Mouse (Mus musculus) layer of hippocampus, adult 6 months (tissue): ENCODE measurements around the gene Pla2g15. TPM values are rescaled to one million over a fixed set of nuclear protein-coding genes. Genes with fewer than 3 reads are reported as not detected.

ENCODE experiments used
- long read RNA-seq, 2 experiments: library from polyadenylated mRNA; unstranded; transcript quantifications; one replicate each; pipeline ENCODE4 v2.0.0; 2019 to 2020
- polyA plus RNA-seq: library from polyadenylated mRNA; unstranded; fragments of <200 nt; fragmentation: Nextera tagmentation; gene quantifications from 2 replicates; pipeline ENCODE4 v1.2.3, GENCODE M21; 2021

Pla2g15 gene
- polyA plus RNA-seq, result 7.8 and 8.0 TPM in 2 replicates
- long read RNA-seq, experiment 1, transcript Pla2g15-201 (6 exons, 2,706 nt), result major isoform, 10 of 13 reads
- long read RNA-seq, experiment 1, partial matches to known transcripts, result 1 of 13 reads
- long read RNA-seq, experiment 1, other reads (novel, unspliced or antisense), result 1 of 13 reads
- long read RNA-seq, experiment 2, transcript Pla2g15-204 (6 exons, 2,578 nt), result minor isoform, 9 of 113 reads
- long read RNA-seq, experiment 2, transcript Pla2g15-201 (6 exons, 2,706 nt), result major isoform, 99 of 113 reads
- long read RNA-seq, experiment 2, partial matches to known transcripts, result 3 of 113 reads
- long read RNA-seq, experiment 2, other reads (novel, unspliced or antisense), result 2 of 113 reads

DNA sequence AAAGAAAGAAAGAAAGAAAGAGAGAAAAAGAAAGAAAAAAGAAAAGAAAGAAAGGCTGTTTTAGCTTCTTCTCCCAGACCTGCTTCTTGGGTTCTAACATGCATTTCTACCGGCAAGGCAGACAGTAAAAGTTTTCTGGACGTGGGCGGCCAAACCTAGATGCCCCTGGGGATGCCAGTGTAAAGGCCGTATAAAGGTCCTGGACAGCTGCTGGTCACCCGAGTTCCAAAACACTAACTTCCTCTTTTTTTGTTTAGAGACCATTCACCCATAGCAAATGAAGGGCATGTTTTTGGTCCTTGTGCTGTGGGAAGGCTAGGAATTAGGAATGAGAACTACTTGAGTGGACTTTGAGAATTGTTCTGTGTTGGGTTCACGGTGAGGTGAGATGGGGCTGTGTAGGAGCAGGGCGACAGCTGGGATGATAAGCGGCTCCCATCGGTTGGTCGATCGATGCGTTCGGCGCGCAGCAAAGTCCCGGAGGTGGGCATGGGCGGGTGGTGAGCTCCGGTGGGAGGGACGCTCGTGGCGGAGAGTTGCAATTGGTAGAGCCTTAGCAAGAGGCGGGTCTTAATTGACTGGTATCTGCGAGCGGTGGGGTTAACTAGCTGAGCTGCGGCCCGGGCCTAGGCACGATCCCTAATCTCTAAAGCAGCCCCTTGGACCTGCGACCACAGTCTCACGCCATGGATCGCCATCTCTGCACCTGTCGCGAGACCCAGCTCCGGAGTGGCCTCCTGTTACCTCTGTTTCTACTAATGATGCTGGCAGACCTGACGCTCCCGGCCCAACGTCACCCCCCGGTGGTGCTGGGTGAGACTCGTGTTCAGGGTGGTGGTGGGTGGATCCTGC, at the start of gene Pla2g15:
Pla2g15 (plus strand) TSS at position 599 of the 852 bp plus-strand sequence.

DNA sequence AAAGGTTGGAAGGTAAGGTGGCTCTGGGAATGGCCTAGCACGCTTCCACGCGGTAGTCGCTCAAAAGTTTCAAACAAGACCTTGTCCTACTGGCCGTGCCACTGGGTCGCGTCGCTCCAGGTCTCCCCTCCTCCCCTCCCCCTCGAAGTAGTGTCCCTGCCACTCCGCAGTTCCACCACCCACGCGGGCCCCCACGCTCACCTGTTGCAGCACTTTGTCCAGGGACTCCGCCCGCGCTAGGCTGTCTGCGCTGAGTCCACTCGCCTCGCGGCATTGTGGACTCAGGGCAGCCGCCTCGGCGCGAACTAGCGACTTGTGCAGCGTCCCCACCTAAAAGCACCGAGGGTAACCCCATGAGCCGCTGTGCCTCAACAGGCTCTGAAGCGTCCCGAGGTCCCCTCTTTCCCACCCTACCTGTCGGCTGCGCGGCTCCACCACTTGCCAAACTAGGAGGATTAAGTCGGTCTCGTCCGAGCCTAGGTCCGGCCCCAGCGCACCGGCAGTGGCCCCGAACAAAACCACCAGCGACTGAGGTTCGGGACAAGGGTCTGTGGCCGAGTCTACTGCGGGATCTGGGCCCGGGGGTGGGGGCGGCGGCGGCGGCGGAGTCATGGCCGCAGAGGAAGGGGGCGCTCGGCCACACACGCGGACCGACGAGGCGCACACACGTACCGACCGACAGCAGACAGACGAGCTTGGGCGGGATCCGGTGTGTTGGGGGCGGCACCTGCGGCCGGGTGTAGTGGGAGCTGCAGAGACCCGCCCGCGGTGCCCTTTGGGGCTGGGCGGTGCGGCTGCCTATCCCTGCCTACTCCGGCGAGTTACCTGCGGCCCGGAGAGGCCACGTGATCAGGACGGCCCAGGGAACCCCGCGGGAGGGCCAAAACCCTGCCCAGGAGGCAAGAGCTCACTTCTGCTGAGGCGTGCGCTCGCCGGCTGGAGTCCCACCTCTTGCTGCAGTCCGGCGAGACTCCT, 13.8 kb upstream of the Pla2g15 start, which contains the start of gene Esrp2:
Esrp2 (minus strand) TSS at position 819 of the 975 bp plus-strand sequence.

DNA sequence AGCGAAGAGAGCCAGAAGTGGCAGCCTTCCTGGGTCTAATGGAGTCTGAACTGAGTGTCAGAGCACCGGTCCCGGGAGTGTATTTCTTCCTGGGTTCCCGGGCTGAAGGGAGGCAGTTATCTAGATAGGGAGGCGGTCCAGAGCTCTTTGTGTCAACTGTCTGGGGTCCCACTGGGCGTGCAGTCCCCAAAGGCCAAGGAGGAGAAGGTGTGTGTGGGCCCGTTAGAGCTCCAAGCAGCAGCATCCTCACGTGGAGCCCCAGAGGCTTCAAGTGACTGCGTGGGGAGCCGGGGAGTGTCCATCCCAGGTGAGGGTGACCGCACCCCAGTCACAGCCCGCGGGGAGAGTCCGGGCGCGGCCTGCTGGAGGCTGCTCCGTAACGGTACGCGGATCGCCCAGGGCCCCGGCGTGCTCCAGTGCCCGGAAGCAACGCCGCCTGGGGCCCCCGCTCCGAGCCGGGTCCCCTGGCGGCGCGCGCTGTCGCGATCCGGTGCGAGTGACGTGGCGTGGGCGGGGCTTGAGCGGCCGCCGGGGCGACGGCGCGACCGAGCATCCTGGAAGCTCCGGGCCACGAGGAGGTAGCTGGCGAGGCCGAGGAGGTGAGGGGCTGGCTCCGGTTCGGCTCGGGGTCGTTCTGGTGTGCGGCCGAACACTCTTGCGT, 18.3 kb downstream of the Pla2g15 start, which contains the start of gene Slc7a6:
Slc7a6 (plus strand) TSS at position 502 of the 661 bp plus-strand sequence.

DNA sequence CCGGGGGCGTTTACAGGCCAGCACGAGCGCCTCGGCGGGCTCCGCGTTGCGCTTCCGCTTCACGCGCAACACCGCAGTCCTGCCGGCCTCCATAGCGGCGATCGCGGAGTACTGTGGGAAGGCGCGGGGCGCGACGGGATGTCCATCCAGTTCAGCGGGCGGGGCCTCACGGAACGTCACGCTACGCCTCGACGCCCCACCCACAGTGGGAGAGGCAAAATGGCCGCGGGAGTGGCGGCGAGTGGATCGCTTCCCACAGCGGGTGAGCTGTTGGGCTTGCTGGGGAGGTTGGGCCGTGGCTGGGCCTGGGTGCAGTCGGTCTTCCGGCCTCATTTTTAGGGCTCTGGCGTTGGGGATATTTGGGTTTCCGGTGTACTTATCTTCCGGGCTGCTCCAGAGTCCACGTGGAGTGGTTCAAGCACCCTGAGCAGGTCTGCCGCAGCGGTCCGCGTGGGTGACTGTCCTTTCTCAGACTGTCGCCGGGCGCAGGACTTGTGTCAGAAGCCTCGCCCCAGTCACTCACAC, 60.7 kb downstream of the Pla2g15 start, which contains the start of the genes Slc7a6os and Prmt7:
Slc7a6os (minus strand) TSS at position 115 of the 525 bp plus-strand sequence.
Prmt7 (plus strand) TSS at position 116 of the 525 bp plus-strand sequence.

Other genes starting within 250 kb of the Pla2g15 start
- gene Pskh1, start 250.0 kb upstream of the Pla2g15 start, polyA plus RNA-seq, result 3.7 and 4.3 TPM in 2 replicates
- gene Ctrl, start 216.5 kb upstream of the Pla2g15 start, polyA plus RNA-seq, result not detected in 2 replicates
- 132 and 140 TPM in 2 replicates for gene Psmb10, start 212.0 kb upstream of the Pla2g15 start, polyA plus RNA-seq
- gene Lcat, start 207.0 kb upstream of the Pla2g15 start, polyA plus RNA-seq, result 27.6 and 35.6 TPM in 2 replicates
- 11.5 and 14.0 TPM in 2 replicates for gene Slc12a4, start 184.3 kb upstream of the Pla2g15 start, polyA plus RNA-seq
- gene Dpep3, start 171.0 kb upstream of the Pla2g15 start, polyA plus RNA-seq, result not detected in 2 replicates
- 14.8 and 18.1 TPM in 2 replicates for gene Dus2, start 159.1 kb upstream of the Pla2g15 start, polyA plus RNA-seq
- not detected in 2 replicates for gene Dpep2nb, start 144.4 kb upstream of the Pla2g15 start, polyA plus RNA-seq
- gene Ddx28, start 138.5 kb upstream of the Pla2g15 start, polyA plus RNA-seq, result 16.3 and 18.7 TPM in 2 replicates
- 3.4 and 3.5 TPM in 2 replicates for gene Nfatc3, start 91.6 kb upstream of the Pla2g15 start, polyA plus RNA-seq
- not detected in 2 replicates for gene Esrp2, start 13.4 kb upstream of the Pla2g15 start, polyA plus RNA-seq
- 18.8 and 22.9 TPM in 2 replicates for gene Slc7a6, start 18.5 kb downstream of the Pla2g15 start, polyA plus RNA-seq
- 7.5 and 7.6 TPM in 2 replicates for gene Slc7a6os, start 60.5 kb downstream of the Pla2g15 start, polyA plus RNA-seq
- gene Prmt7, start 60.5 kb downstream of the Pla2g15 start, polyA plus RNA-seq, result 32.4 and 37.9 TPM in 2 replicates
- 29.6 and 35.3 TPM in 2 replicates for gene Smpd3, start 187.6 kb downstream of the Pla2g15 start, polyA plus RNA-seq